Mouse (Mus musculus): ENCODE measurements around the gene Piezo1.

DNA sequence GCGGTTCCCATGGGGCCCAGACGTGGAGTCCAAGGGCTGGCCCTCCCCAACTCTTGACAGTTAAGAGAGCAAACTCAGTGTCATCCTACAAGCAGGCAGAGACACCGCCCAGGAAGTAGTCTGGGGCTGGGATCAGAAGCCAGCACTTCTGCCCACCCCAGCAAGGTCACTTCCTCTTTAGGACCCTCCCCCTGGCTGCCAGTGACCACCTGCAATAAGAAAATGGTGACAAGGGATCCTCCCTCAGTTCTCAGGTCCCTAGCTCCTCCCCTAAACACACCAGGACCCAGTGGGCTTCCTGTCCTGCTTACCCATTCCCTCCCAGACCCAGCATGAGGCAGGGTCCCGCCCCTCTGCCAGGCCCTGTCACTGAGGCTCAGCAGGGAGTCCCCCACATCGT lies 3.3 kb downstream of the Piezo1 start:
- TF ChIP-seq CTCF (IDR thresholded peaks at IDR 0.05; ENCODE audit: low read depth, low read length) (no peak), POLR2A (IDR thresholded peaks at IDR 0.05; ENCODE audit: extremely low read depth, insufficient read depth, low read length) (no peak)
